Mouse (Mus musculus) cerebellum, adult 2 months (tissue): ENCODE measurements around the gene Slc50a1. TPM values are rescaled to one million over a fixed set of nuclear protein-coding genes. Genes with fewer than 3 reads are reported as not detected.

ENCODE experiments used
- DNase-seq, 2 experiments: peaks; one replicate each; pipeline ENCODE4 v3.0.0; 2021
- H3K27ac ChIP-seq: fragments of 200-500 bp; 2 replicates; pipeline ENCODE4 v1.5.1; 2012; ENCODE audit warnings: low read length, control low read depth, inconsistent platforms; ENCODE audit not compliant: insufficient read depth
- H3K27me3 ChIP-seq: fragments of 200-500 bp; 2 replicates; pipeline ENCODE4 v1.6.1; 2012; ENCODE audit warnings: inconsistent platforms, mild to moderate bottlenecking, low read length, moderate library complexity; ENCODE audit not compliant: control insufficient read depth, insufficient read depth
- H3K4me1 ChIP-seq: fragments of 200-500 bp; 2 replicates; pipeline ENCODE4 v1.6.1; 2011; ENCODE audit warnings: low read length; ENCODE audit not compliant: control insufficient read depth, insufficient read depth
- H3K4me3 ChIP-seq: fragments of 200-500 bp; replicated peaks from 2 replicates; pipeline ENCODE3; 2011; ENCODE audit warnings: mild to moderate bottlenecking, low read depth, low read length, control low read depth; ENCODE audit not compliant: insufficient read depth
- CTCF ChIP-seq: fragments of 200-500 bp; IDR thresholded peaks from 2 replicates; pipeline ENCODE4 v1.5.1; 2011; ENCODE audit warnings: low read depth, mild to moderate bottlenecking, control low read depth, low read length, moderate library complexity, borderline replicate concordance; ENCODE audit not compliant: insufficient read depth
- POLR2A ChIP-seq: fragments of 200-500 bp; IDR thresholded peaks from 2 replicates; pipeline ENCODE4 v1.6.1; 2011; ENCODE audit warnings: low read length, control low read depth, borderline replicate concordance; ENCODE audit not compliant: insufficient read depth
- WGBS: fragments of 180-500 bp; shearing (Covaris S2); methylation state at CpG from one replicate; pipeline ENCODE4 v1.1.7; 2018; 5-methylcytosine and 5-hydroxymethylcytosine counted together
- polyA plus RNA-seq: library from polyadenylated mRNA; depleted of rRNA; stranded (reverse); fragments of >200 nt; gene quantifications from 2 replicates; pipeline ENCODE4 v1.2.3, GENCODE M21; 2012

Slc50a1 gene
- polyA plus RNA-seq, 1 experiment, result 122 TPM

DNA sequence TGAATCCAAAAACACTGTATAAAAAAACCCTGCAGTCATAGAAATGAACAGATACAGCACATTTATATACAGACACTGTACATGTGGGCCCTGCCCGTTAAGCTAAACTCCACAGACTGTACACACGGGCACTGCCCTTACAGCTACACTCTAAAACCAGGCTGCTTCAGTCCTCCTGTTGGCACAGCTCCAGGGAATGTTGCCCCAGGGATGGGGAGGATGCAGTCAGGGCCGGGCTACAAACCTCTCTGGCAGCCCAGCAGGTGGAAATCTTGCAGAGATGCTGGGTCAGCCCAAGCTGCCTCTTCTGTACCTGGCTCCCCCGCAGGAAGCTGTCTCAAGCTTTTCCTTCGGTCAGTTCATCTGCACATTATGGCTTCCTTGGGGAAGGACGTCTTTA, 1.4 kb upstream of the Slc50a1 start:
- Histone ChIP-seq H3K27ac (no peak overlapping the region), H3K27me3 (no peaks in the 10 kb centered on the region), H3K4me3 (no peak overlapping the region), H3K4me1 (peaks cover 22% of the 10 kb centered on the region)
- TF ChIP-seq POLR2A, result no peak
- TF ChIP-seq CTCF, result no peak
- DNase-seq, result peak in 1 of 2 experiments; percentile 46
- WGBS, result 35% methylated on average over 6 of the region's 6 CpGs

- H3K27me3 ChIP-seq, result no peaks in the 10 kb centered on the region
- 9% methylated on average over 6 of the region's 6 CpGs for WGBS
- H3K4me1 ChIP-seq, result peaks cover 22% of the 10 kb centered on the region
- H3K27ac ChIP-seq, result peak overlapping the region; percentile 4; the same call in 1 of the 2 replicates
- peak overlapping the region; percentile 94 for H3K4me3 ChIP-seq
- DNase-seq, result peak; percentile 73 to 80
- TF ChIP-seq CTCF (no peak), POLR2A (no peak)
These were observed 521 bp upstream of the Slc50a1 start for GRCm38 (mm10) chr3:89270891-89271290.

- Histone ChIP-seq H3K4me1 (peaks cover 22% of the 10 kb centered on the region), H3K4me3 (no peak overlapping the region), H3K27ac (peak overlapping the region; percentile 82; the same call in 1 of the 2 replicates), H3K27me3 (no peaks in the 10 kb centered on the region)
- no peak for DNase-seq
- WGBS, result 56% methylated on average over 8 of the region's 8 CpGs
- no peak for TF ChIP-seq CTCF
- no peak for TF ChIP-seq POLR2A
These were observed 1.5 kb downstream of the Slc50a1 start for GRCm38 (mm10) chr3:89268916-89269315.

DNA sequence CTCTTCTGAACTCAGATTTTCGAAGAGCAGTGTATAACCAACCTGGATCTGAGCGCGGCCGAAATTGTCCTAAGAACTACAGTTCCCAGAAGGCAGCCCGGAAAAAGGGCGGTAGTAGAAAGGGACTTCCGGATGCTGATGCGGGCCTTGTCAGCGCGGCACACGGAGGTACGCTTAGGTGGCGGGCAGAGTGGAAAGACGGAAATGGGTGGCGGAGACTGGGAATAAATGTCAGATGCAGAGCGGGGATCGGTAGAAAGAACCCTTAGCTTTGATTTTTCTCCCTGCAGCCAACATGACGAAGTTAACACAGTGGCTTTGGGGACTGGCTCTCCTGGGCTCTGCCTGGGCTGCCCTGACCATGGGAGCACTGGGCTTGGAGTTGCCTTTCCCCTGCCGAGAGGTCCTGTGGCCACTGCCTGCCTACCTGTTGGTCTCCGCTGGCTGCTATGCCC, 3.9 kb downstream of the Slc50a1 start:
- TF ChIP-seq POLR2A (peak; percentile 94), CTCF (no peak)
- Histone ChIP-seq H3K27ac (peak overlapping the region; percentile 79), H3K27me3 (no peaks in the 10 kb centered on the region), H3K4me1 (peaks cover 22% of the 10 kb centered on the region), H3K4me3 (peak overlapping the region; percentile 93)
- peak; percentile 85 to 86 for DNase-seq
- WGBS, result under 1% methylated on average over 20 of the region's 20 CpGs

DNA sequence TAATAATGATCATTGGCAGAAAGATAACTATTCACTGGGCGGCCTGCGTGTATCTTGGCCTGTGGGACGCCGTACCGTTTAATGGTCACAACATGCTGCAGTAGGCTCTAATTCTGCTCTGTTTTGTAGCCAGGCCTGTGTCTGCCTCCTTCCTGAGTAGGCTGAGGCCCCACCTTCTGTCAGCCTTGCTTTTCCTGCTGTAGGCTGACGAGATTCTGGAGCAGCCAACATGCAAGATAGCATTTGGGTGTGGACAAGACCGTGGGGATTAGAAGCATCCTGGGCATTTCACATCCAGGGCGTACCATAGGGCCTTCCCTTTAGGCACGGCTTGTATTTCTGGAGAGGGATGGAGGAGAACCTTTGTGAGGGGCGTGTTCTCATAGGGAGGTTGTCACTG, 8.0 kb downstream of the Slc50a1 start:
- H3K4me3 ChIP-seq, result no peak overlapping the region
- H3K27me3 ChIP-seq, result no peaks in the 10 kb centered on the region
- no peak overlapping the region for H3K27ac ChIP-seq
- DNase-seq, result no peak
- WGBS, result 76% methylated on average over 10 of the region's 10 CpGs
- H3K4me1 ChIP-seq, result peaks cover 2% of the 10 kb centered on the region; the same call in 1 of the 2 replicates
- TF ChIP-seq CTCF (no peak), POLR2A (no peak)

DNA sequence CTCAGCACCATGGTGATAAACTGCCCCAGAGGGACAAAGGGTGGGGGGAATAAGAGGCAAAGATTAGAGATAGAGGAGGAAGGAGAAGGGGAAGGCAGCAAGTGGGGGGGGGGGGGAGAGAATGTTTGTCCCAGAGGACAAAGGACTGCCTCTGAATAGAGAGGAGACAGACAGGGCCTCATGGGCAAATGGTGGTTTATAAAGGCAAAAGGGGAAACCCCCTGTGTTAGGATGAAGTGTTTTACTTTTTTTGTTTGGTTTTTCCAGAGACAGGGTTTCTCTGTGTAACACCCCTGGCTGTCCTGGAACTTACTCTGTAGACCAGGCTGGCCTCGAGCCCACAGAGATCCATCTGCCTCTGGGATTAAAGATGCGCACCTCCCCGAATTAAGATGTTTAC, 10.2 kb downstream of the Slc50a1 start:
- no peaks in the 10 kb centered on the region for H3K4me1 ChIP-seq
- no peak for DNase-seq
- 60% methylated on average over 3 of the region's 3 CpGs for WGBS
- H3K27ac ChIP-seq, result no peak overlapping the region
- TF ChIP-seq POLR2A (no peak), CTCF (no peak)
- no peak overlapping the region for H3K4me3 ChIP-seq
- H3K27me3 ChIP-seq, result no peaks in the 10 kb centered on the region

GRCm38 (mm10) chr3:89259076-89259475, 11.3 kb downstream of the Slc50a1 start, which contains the start of gene Dpm3:
Gene Dpm3, plus strand, starts transcription at chr3:89259358.
- Histone ChIP-seq H3K27me3 (no peaks in the 10 kb centered on the region), H3K27ac (no peak within 1 kb of the TSS), H3K4me1 (no peaks in the 10 kb centered on the region), H3K4me3 (no peak within 1 kb of the TSS)
- WGBS, result 30% methylated on average over 7 of the region's 7 CpGs
- DNase-seq, result no peak
- TF ChIP-seq CTCF (no peak), POLR2A (no peak)

DNA sequence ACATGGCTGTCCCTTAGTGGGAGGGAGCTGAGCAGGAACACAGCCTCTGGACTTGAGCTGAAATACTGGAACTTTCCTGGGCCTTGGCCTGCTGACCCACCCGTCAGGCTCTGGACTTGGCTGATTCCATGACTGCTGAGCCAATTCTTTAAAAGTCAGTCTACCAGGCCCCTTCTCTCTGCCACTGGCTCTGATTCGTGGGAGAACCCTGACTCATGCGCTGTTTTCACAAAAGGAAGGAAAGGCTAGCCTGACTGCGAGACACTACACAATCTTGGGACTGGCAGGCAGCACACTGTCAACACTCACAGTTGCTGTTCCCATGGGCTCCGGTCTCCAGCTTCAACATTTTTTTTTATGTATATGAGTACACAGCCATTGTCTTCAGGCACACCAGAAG, 14.2 kb downstream of the Slc50a1 start:
- Histone ChIP-seq H3K4me3 (no peak overlapping the region), H3K27ac (no peak overlapping the region), H3K4me1 (0 out of 2 replicates have a peak, but pooled peaks cover 4% of the 10 kb centered on the region), H3K27me3 (no peaks in the 10 kb centered on the region)
- TF ChIP-seq CTCF (no peak), POLR2A (no peak)
- WGBS, result 72% methylated on average over 5 of the region's 5 CpGs
- no peak for DNase-seq
